Mouse (Mus musculus) kidney, embryonic 14.5 days (tissue): ENCODE results near the gene Sptb. TPM values are rescaled to one million over a fixed set of nuclear protein-coding genes. Genes with fewer than 3 reads are reported as not detected.
A peak's percentile ranks its signal among the peaks of the same experiment; 100 is the strongest.

Experiments
- ATAC-seq: fragments of 200-750 bp; cut with Nextera tagmentation; 2 replicates; pipeline ENCODE4 v1.8.0; 2017; ENCODE audit warnings: moderate number of reproducible peaks, mild to moderate bottlenecking, moderate TSS enrichment, moderate library complexity; ENCODE audit not compliant: low FRiP score, low TSS enrichment
- H3K27ac ChIP-seq: fragments of 300-500 bp; sonication (generic); 2 replicates; pipeline ENCODE4 v1.5.1; 2014; ENCODE audit warnings: low read depth, mild to moderate bottlenecking, low read length, moderate library complexity, mixed read lengths
- H3K27me3 ChIP-seq: fragments of 300-500 bp; sonication (generic); 2 replicates; pipeline ENCODE4 v1.6.1; 2014; ENCODE audit warnings: mild to moderate bottlenecking, low read length; ENCODE audit not compliant: control insufficient read depth, insufficient read depth
- H3K36me3 ChIP-seq: fragments of 300-500 bp; sonication (generic); 2 replicates; pipeline ENCODE4 v1.6.1; 2014; ENCODE audit warnings: low read length, mixed read lengths; ENCODE audit not compliant: control insufficient read depth, insufficient read depth
- H3K4me1 ChIP-seq: fragments of 300-500 bp; sonication (generic); 2 replicates; pipeline ENCODE4 v1.6.1; 2014; ENCODE audit warnings: low read length, mixed read lengths; ENCODE audit not compliant: control insufficient read depth, insufficient read depth
- H3K4me2 ChIP-seq: fragments of 300-500 bp; sonication (generic); replicated peaks from 2 replicates; pipeline ENCODE4 v1.6.1; 2014; ENCODE audit warnings: low read depth, mild to moderate bottlenecking, low read length
- H3K4me3 ChIP-seq: fragments of 300-500 bp; sonication (generic); 2 replicates; pipeline ENCODE4 v1.5.1; 2014; ENCODE audit warnings: mild to moderate bottlenecking, low read length
- H3K9ac ChIP-seq: fragments of 300-500 bp; sonication (generic); 2 replicates; pipeline ENCODE4 v1.6.1; 2014; ENCODE audit warnings: low read depth, mild to moderate bottlenecking, low read length, moderate library complexity
- H3K9me3 ChIP-seq: fragments of 300-500 bp; sonication (generic); 2 replicates; pipeline ENCODE4 v1.6.1; 2016; ENCODE audit warnings: low read length; ENCODE audit not compliant: control insufficient read depth
- WGBS: fragments of 180-500 bp; shearing (Covaris S2); extraction: QIAGEN DNeasy Blood & Tissue Kit; methylation state at CpG from one replicate; pipeline ENCODE4 v1.1.7; 2014; 5-methylcytosine and 5-hydroxymethylcytosine counted together
- polyA plus RNA-seq: library from polyadenylated mRNA; unstranded; fragments of >200 nt; fragmentation: Nextera tagmentation; extraction: Ambion mirVana; gene quantifications from 2 replicates; pipeline ENCODE4 v1.2.1, GENCODE M21; 2014

Gene Sptb
- polyA plus RNA-seq, 1 experiment from 2014 or later, result 1.0 TPM

GRCm38 (mm10) chr12:76577858-76578257 is 132.5 kb downstream of the Sptb start:
- H3K27me3 ChIP-seq, result no peaks in the 10 kb centered on the region
- no peak for ATAC-seq
- H3K27ac ChIP-seq, result no peak overlapping the region
- H3K4me2 ChIP-seq, result no peak overlapping the region
- no peak overlapping the region for H3K4me3 ChIP-seq
- peaks cover 3% of the 10 kb centered on the region for H3K4me1 ChIP-seq
- 90% methylated on average over 16 of the region's 16 CpGs for WGBS
- H3K9me3 ChIP-seq, result no peaks in the 10 kb centered on the region
- H3K36me3 ChIP-seq, result peaks cover 61% of the 10 kb centered on the region
- no peak overlapping the region for H3K9ac ChIP-seq

DNA sequence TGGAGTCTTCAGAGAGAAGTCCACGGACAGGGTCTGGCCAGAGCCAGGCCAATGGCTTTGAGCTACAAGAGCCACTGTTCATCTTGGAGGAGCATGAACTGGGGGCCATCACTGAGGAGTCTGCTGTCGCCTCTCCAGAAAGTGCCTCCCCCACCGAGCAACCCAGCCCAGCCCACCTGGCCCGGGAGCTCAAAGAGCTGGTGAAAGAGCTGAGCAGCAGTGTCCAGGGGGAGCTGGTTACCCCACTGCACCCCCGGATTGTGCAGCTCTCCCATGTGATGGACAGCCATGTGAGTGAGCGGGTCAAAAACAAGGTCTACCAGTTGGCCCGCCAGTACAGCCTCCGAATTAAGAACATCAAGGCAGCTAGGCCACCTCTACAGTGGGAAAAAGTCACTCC is 133.5 kb downstream of the Sptb start:
- H3K27ac ChIP-seq, result no peak overlapping the region
- no peaks in the 10 kb centered on the region for H3K4me1 ChIP-seq
- no peak overlapping the region for H3K4me2 ChIP-seq
- H3K36me3 ChIP-seq, result peaks cover 61% of the 10 kb centered on the region
- 94% methylated on average over 8 of the region's 8 CpGs for WGBS
- no peak overlapping the region for H3K4me3 ChIP-seq
- ATAC-seq, result no peak
- H3K9me3 ChIP-seq, result no peaks in the 10 kb centered on the region
- H3K9ac ChIP-seq, result no peak overlapping the region
- H3K27me3 ChIP-seq, result no peaks in the 10 kb centered on the region

DNA sequence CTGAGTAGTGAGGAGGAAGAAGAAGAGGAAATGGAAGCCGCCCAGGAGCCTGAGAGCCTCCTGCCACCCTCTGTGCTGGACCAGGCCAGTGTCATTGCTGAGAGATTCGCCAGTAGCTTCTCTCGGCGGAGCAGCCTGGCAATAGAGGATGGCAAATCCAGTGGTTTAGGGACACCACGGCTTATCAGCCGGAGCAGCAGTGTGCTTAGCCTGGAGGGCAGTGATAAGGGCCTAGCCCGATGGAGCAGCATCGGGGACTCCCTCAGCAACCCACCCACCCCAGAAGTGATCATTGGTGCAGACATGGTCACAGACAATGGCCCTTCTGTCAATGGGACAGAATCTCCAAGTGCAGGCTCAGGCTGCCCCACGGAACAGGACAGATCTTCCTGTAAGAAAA is 134.3 kb downstream of the Sptb start:
- H3K4me1 ChIP-seq, result peaks cover under 1% of the 10 kb centered on the region; the same call in 1 of the 2 replicates
- H3K9me3 ChIP-seq, result no peaks in the 10 kb centered on the region
- no peak overlapping the region for H3K4me2 ChIP-seq
- ATAC-seq, result no peak
- no peak overlapping the region for H3K9ac ChIP-seq
- H3K36me3 ChIP-seq, result peaks cover 61% of the 10 kb centered on the region
- 91% methylated on average over 9 of the region's 9 CpGs for WGBS
- H3K27me3 ChIP-seq, result no peaks in the 10 kb centered on the region
- no peak overlapping the region for H3K27ac ChIP-seq
- H3K4me3 ChIP-seq, result no peak overlapping the region

DNA sequence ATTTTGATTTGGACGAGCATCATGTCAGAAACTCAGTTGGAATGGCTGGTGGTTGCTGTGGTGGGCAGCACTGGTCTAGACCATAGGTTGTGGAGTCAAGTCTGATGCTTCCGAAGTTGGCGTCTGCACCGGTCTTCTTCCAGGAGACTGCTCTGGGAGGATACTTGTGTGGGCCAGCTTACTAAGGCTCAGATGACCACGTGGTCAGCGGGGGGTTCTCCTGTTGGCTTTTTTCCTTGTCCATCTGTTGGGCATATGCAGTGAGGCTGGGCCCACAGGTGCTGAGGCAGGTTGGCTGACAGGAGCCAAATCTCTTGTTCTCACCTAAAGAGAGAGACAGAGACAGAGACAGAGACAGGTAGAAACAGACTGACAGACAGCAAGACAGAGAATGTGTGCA is 135.5 kb downstream of the Sptb start:
- Histone ChIP-seq H3K4me1 (peaks cover 12% of the 10 kb centered on the region; the same call in 1 of the 2 replicates), H3K36me3 (peaks cover 64% of the 10 kb centered on the region), H3K4me2 (no peak overlapping the region), H3K9ac (no peak overlapping the region), H3K9me3 (no peaks in the 10 kb centered on the region), H3K27me3 (no peaks in the 10 kb centered on the region), H3K4me3 (no peak overlapping the region), H3K27ac (no peak overlapping the region)
- no peak for ATAC-seq
- WGBS, result 95% methylated on average over 6 of the region's 6 CpGs

DNA sequence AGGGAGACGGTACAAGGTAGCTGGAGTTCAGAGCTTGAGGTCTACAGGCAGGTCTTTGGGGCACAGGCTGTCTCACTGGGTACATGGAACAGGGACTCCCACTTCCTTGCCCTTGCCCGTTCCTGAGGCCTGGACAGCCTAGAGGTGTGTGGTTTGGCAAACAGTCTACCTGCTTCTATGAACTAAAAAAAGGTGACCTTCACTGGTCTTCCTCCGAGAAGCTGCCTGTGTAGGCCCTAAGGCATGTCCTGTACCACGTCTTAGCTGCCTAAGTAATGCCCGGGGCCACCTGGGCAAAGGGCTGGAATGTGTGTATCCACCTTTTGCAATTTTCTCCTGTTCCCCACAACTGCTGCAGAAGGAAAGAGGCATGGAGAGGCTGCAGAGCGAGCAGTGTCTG is 137.0 kb downstream of the Sptb start:
- 84% methylated on average over 6 of the region's 6 CpGs for WGBS

DNA sequence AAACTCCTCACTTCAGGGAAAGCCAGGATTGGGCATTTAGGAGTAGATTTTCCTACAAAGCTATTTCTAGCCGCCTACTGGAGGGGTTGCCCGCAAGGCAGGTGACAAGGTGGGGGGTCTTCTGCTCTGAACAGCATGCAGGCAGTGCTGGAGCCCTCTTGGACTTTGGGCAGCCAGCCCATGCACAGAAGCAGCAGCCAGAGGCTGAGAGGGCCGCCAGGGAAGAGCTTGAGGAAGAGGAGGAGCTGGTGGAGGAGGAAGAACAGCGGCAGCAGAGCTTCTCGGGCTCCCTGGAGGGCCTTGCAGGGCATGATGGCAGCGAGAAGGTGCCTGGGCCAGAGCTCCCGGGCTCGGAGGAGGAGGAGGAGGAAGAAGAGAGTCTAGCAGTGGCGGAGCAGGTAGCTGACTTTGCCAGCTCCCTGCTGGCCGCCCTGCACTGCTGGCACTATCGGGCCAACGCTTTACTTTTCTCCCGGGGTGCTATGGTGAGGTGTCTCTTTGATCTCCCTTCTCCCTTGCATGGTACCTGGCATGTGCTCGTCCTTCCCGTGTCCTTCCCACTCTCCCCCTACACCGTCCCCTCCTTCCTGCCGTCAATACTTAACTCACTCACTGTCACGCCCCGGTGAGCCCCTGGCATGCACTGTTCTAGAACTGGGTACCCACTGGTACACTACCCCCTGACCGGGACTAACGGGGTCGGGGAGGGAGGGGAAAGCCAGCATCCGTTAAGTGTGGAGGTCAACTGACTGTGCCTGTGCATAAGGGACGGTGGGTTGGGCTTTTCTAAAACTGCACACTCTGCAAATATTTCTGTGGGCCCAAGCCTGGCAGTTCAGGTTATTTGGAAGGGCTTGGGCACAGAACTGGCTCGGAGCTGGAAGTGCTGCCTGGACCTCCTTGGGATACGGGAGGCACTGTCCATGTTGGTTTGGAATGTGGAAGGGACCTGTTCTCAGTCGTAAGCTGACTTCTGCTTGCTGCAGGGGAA is 137.8 kb downstream of the Sptb start:
- Histone ChIP-seq H3K9ac (no peak overlapping the region), H3K4me3 (no peak overlapping the region), H3K4me2 (no peak overlapping the region), H3K36me3 (peaks cover 46% of the 10 kb centered on the region), H3K9me3 (no peaks in the 10 kb centered on the region), H3K4me1 (peaks cover 12% of the 10 kb centered on the region; the same call in 1 of the 2 replicates), H3K27me3 (no peaks in the 10 kb centered on the region), H3K27ac (peak overlapping the region; percentile 63; the same call in 1 of the 2 replicates)
- WGBS, result 55% methylated on average over 27 of the region's 27 CpGs
- peak; percentile 94 for ATAC-seq

More for the DNA sequence above, 137.0 kb downstream of the Sptb start:
- Histone ChIP-seq H3K4me2 (no peak overlapping the region), H3K4me1 (peaks cover 12% of the 10 kb centered on the region; the same call in 1 of the 2 replicates), H3K27me3 (no peaks in the 10 kb centered on the region), H3K9me3 (no peaks in the 10 kb centered on the region), H3K4me3 (no peak overlapping the region), H3K27ac (no peak overlapping the region), H3K9ac (no peak overlapping the region), H3K36me3 (peaks cover 52% of the 10 kb centered on the region)
- no peak for ATAC-seq

- no peak overlapping the region for H3K4me2 ChIP-seq
- peak; percentile 17; the same call in 1 of the 2 replicates for ATAC-seq
- 82% methylated on average over 10 of the region's 10 CpGs for WGBS
- peak overlapping the region; percentile 55; the same call in 1 of the 2 replicates for H3K27ac ChIP-seq
- peaks cover 12% of the 10 kb centered on the region; the same call in 1 of the 2 replicates for H3K4me1 ChIP-seq
- H3K9ac ChIP-seq, result peak overlapping the region; percentile 40; the same call in 1 of the 2 replicates
- no peaks in the 10 kb centered on the region for H3K9me3 ChIP-seq
- no peak overlapping the region for H3K4me3 ChIP-seq
- H3K36me3 ChIP-seq, result peaks cover 44% of the 10 kb centered on the region
- no peaks in the 10 kb centered on the region for H3K27me3 ChIP-seq
Observed at GRCm38 (mm10) chr12:76571266-76571665, 139.1 kb downstream of the Sptb start.

DNA sequence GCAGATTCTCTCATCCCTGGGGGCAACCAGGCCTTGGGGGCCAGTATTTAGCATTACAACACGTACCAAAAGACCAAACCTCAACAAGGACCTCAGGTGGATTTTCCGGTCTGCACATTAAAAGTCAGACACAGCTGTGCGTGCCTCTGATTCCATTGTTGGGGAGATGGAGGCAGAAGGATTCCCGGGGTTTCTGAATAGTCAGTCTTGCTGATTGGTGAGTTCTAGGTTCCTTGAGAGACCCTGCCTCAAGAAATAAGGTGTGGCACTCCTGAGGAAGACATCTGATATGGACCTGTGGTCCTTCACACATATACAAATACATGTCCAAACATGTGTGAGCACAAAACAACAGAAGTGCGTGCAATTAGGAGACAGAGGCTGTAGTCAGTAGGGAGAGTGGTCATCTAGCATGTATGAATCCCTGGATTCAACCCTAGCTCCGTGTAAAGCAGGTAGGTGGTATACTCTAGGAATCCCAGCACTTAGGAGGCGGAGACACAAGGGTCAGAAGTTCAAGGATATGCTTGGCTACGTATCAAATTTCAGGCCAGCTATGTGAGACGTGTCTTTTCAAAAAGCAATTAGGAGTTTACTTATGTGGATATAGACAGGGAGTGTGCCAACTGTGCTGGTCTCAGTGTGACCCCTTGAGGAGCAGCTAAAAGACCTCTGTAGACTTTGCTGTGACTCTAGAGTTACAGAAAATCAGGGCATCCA is 140.0 kb downstream of the Sptb start:
- H3K4me3 ChIP-seq, result no peak overlapping the region
- H3K9ac ChIP-seq, result 0 out of 2 replicates have a peak overlapping the region, but pooled peaks have one; percentile 40
- H3K4me1 ChIP-seq, result peaks cover 12% of the 10 kb centered on the region; the same call in 1 of the 2 replicates
- peak overlapping the region; percentile 55 for H3K27ac ChIP-seq
- ATAC-seq, result no peak
- WGBS, result 68% methylated on average over 9 of the region's 9 CpGs
- H3K36me3 ChIP-seq, result peaks cover 43% of the 10 kb centered on the region
- H3K4me2 ChIP-seq, result no peak overlapping the region
- H3K9me3 ChIP-seq, result no peaks in the 10 kb centered on the region
- no peaks in the 10 kb centered on the region for H3K27me3 ChIP-seq
